Mouse (Mus musculus) olfactory bulb, adult 2 months (tissue): Measurements from ENCODE around the gene Ddo. TPM values are rescaled to one million over a fixed set of nuclear protein-coding genes. Genes with fewer than 3 reads are reported as not detected.
A peak's percentile ranks its signal among the peaks of the same experiment; 100 is the strongest.

ENCODE experiments used
- H3K27ac ChIP-seq: fragments of 200-500 bp; 2 replicates; pipeline ENCODE4 v1.5.1; 2012; ENCODE audit warnings: low read depth, low read length; ENCODE audit not compliant: insufficient read depth
- H3K4me1 ChIP-seq: fragments of 200-500 bp; 2 replicates; pipeline ENCODE4 v1.6.1; 2012; ENCODE audit warnings: low read length; ENCODE audit not compliant: control insufficient read depth, insufficient read depth
- H3K4me3 ChIP-seq: fragments of 200-500 bp; 2 replicates; pipeline ENCODE4 v1.5.1; 2012; ENCODE audit warnings: mild to moderate bottlenecking, low read depth, low read length, moderate library complexity; ENCODE audit not compliant: insufficient read depth
- CTCF ChIP-seq: fragments of 200-500 bp; IDR thresholded peaks from 2 replicates; pipeline ENCODE4 v1.5.1; 2012; ENCODE audit warnings: low read depth, mild to moderate bottlenecking, low read length, moderate library complexity; ENCODE audit not compliant: insufficient read depth
- POLR2A ChIP-seq: fragments of 200-500 bp; IDR thresholded peaks from 2 replicates; pipeline ENCODE4 v1.6.1; 2012; ENCODE audit warnings: mild to moderate bottlenecking, low read depth, low read length, moderate library complexity; ENCODE audit not compliant: insufficient read depth
- WGBS: fragments of 180-500 bp; shearing (Covaris S2); methylation state at CpG from one replicate; pipeline ENCODE4 v1.1.7; 2018; 5-methylcytosine and 5-hydroxymethylcytosine counted together
- polyA plus RNA-seq: library from polyadenylated mRNA; stranded (reverse); fragments of >200 nt; gene quantifications from 2 replicates; pipeline ENCODE4 v1.2.4, GENCODE M21; 2012; ENCODE audit warnings: low replicate concordance; ENCODE audit not compliant: missing spikeins, insufficient read depth, insufficient read length

The Ddo gene
- not detected in 2 replicates for polyA plus RNA-seq

DNA sequence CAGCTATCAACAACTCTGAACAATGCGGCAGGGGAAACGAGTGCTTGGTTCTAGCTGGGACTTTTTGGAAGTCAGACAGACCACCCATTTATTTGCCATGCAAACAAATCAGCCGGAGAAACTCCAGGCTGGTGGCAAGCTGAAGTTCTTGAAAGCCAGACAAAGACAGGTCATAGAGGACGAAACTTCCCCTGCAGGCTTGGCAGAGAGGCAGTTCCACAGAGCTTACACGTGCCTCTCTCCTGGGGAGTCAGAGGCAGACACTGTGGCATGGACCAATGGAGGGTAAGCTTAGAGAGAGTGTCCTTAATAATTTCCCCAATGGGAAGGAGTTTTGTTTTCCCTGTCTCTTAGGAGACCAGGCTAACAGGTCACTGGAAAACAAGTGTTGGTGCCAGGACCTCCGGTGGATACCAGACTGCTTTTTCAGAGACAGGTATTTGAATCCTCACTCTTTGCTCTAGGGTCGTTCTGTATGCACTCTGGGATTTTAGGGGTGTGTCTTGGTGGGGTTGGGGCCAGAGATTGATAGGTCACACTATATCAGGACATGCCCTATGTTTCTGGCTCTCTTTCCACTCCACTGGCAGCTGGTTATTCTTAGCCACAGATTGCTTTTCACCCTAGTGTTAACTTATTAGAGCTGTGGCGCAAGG is at the start of gene Ddo:
Gene Ddo (plus strand): TSS at position 356 of the 656 bp plus-strand sequence.
- Histone ChIP-seq H3K4me1 (peaks cover 11% of the 10 kb centered on the region; the same call in 1 of the 2 replicates), H3K4me3 (peak within 1 kb of the TSS; percentile 24), H3K27ac (no peak within 1 kb of the TSS)
- 32% methylated on average over 8 of the region's 8 CpGs for WGBS
- TF ChIP-seq POLR2A (no peak), CTCF (no peak)

DNA sequence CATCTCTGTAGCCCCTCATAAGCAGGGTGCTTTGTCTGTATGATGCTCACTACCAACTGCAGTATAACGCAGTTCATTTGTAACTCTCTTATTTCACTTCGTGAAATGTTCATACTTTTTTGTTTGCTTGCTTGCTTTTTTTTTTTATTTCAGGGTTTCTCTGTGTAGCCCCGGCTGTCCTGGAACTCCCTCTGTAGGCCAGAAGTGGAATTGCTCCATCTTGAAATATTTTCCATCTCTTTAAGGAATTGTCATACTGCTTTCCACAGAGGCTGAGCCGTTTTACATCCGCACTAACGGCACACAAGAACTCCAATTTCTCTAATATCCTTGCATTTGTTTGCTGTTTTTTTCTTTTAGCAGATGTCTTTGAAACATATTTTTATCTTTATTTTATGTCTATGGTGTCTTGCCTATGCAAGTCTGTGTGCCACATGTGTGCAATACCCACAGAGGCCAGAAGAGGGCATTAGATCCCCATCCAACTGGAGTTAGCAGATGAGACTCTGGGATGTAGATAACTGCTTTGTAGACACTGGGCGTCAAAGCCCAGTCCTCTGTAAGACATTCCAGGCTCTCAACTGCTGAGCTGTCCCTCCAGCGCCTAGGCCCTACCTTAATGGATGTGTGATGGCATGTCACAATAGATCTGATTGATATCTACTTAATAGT is 46.1 kb upstream of the Ddo start:
- no peaks in the 10 kb centered on the region for H3K4me1 ChIP-seq
- no peak overlapping the region for H3K27ac ChIP-seq
- 78% methylated on average over 8 of the region's 8 CpGs for WGBS
- TF ChIP-seq POLR2A, result no peak
- no peak for TF ChIP-seq CTCF
- no peak overlapping the region for H3K4me3 ChIP-seq

DNA sequence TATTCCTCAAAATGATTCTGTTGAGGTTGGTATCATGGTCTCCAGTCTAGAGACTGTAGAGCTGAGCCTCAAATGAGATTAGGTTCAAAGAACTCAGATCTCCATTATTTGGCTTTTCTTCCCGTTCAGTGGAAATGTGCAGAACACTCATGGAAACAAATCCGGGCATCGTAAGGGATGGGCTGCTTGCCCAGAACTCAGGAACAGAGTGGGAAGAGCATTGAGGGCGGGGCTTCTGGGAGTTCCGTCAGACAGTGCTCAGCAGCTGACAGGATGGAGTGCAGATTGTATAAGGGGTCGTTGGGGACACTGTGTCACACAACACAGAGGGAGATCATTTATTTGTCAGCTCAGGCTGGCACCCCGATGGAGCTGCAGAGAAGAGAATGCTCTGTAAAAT is 37.6 kb upstream of the Ddo start:
- WGBS, result 32% methylated on average over 7 of the region's 7 CpGs
- Histone ChIP-seq H3K4me1 (no peaks in the 10 kb centered on the region), H3K27ac (no peak overlapping the region), H3K4me3 (no peak overlapping the region)
- TF ChIP-seq CTCF (no peak), POLR2A (no peak)

DNA sequence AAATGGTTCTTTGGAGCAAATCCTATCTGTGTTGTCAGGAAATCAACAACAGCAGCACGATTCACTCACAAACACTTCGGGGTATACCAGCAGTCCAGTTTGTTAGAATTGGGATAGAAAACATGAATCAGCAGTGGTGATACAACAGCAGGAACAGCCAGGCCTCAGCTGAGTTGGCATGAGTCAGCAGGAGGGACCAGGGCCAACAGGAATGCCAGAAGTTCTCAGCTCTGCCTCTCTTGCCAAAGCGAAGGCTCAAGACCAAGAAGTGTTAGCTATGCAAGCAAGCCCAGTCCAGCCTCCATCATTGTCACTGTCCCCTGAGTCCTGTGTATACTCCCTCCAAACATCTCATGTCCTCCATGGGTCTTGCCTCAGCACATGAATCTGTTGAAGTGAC is 32.6 kb upstream of the Ddo start:
- Histone ChIP-seq H3K4me3 (no peak overlapping the region), H3K27ac (no peak overlapping the region), H3K4me1 (no peaks in the 10 kb centered on the region)
- WGBS, result 82% methylated on average over 3 of the region's 3 CpGs
- TF ChIP-seq POLR2A (no peak), CTCF (no peak)

DNA sequence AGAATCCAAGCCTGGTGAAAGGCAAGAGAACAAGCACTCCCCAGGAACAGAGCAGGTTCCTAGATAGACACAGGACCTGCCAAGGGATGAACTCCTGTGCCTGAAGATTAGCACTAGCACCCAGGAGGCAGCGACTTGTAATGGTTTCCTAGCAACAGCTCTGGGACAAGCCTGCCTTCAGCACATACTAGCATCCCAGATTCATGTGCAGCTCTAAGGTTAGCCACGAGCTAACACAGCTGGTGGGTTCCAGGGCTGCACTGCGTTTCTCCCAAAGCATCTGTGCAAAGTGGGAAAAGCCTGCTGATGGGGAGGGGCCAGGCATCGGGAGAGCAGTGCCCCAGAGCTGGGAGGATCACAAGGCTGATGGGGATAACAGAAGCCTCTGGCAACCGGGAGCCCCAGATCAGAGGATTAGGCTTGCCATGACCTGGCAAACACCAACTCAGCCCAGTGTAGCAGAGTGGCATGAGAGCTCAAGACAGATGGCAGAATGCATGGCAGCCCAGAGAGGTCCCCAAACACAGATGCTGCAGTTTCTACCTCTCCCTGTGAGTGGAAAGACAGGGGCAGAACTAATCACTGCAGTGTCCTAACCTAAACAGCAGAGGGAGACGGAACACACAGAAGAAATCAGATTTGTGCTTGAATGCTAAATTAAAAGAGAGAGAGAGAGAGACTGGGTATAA is 25.0 kb upstream of the Ddo start:
- H3K4me1 ChIP-seq, result no peaks in the 10 kb centered on the region
- H3K27ac ChIP-seq, result peak overlapping the region; percentile 40; the same call in 1 of the 2 replicates
- H3K4me3 ChIP-seq, result no peak overlapping the region
- WGBS, result 24% methylated on average over 6 of the region's 6 CpGs
- TF ChIP-seq CTCF, result no peak
- TF ChIP-seq POLR2A, result no peak

DNA sequence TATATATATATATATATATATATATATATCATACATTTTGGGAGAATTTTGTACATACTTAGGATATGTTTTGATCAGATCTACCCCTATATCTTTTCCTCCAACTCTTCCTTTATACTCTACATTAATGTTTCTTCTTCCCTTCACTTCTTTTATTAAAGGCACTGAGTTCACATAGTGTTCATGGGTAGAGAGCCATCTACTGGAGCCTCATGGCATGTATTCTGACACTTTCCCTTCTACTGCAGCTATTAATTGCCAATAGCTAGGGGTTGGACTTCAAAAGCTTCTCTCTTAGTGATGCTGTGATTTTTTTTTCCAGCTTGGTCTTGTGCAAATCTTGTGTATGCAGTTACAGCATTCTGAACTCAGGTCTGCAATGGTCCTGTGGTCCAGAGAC is 11.8 kb upstream of the Ddo start:
- no peak for TF ChIP-seq POLR2A
- TF ChIP-seq CTCF, result no peak
- H3K4me3 ChIP-seq, result no peak overlapping the region
- H3K27ac ChIP-seq, result no peak overlapping the region
- H3K4me1 ChIP-seq, result no peaks in the 10 kb centered on the region

DNA sequence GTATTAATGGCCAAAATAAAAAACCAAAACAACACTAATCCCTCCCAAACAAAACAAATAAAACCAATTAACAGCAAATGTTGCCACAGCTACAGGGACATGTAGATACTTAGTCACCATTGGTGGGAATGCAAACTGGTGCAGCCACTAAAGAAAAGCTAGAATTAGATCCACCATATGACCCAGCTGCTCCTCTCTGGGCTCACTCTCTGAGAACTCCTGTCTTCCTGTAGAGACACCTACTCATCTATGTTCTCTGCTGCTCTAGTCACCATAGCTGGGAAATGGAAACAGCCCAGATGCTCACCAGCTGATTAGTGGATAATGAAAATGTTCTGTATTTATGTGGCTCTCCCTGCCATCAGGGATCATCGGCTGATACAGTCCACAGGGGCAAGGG is 10.1 kb upstream of the Ddo start:
- Histone ChIP-seq H3K4me3 (no peak overlapping the region), H3K4me1 (no peaks in the 10 kb centered on the region), H3K27ac (no peak overlapping the region)
- no peak for TF ChIP-seq POLR2A
- TF ChIP-seq CTCF, result no peak
- whole genome bisulfite sequencing, result 70% methylated on average over 1 of the region's 1 CpGs

DNA sequence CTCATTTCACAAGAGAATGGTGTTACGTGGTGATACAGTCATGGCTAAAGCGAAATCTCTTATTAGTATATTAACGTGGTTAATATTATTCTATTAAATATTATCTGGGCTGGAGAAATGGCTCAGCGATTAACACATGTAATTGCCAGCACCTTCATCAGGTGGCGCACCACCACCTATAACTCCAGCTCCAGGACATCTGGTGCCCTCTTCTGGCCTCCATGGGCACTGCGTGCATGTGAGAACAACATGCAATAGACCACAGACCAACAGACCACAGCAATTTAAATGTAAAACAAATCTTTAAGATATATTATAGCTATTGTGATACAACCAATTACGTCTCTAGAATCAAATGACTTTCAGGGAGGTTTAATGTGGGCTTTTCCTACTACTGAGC is 671 bp upstream of the Ddo start:
- no peak for TF ChIP-seq CTCF
- TF ChIP-seq POLR2A, result no peak
- Histone ChIP-seq H3K4me1 (peaks cover 11% of the 10 kb centered on the region; the same call in 1 of the 2 replicates), H3K27ac (no peak overlapping the region), H3K4me3 (no peak overlapping the region)
- 82% methylated on average over 7 of the region's 7 CpGs for WGBS

DNA sequence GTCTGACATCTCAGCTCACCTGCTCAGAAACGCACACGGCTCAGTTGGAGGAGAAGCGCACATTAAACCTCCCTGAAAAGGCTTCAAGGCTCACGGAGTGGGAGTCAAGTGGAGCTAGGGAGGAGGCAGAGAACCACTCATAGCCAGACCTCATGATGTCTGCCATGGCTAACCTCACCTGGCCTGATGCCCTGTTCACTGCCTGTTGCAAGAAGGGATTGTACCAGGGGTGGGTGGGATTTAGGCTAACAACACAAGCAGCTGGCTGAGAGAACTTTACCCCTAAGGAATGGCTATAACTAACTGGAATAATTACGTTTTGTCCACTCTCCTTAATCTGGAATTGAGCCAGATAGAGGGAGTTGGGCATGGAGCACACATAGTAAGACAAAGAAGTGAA is 646 bp downstream of the Ddo start:
- peak overlapping the region; percentile 24 for H3K4me3 ChIP-seq
- 40% methylated on average over 5 of the region's 5 CpGs for WGBS
- peaks cover 11% of the 10 kb centered on the region; the same call in 1 of the 2 replicates for H3K4me1 ChIP-seq
- TF ChIP-seq CTCF, result no peak
- TF ChIP-seq POLR2A, result no peak
- H3K27ac ChIP-seq, result no peak overlapping the region
